Mouse (Mus musculus): ENCODE measurements at regions not wholly inside any gene's neighbourhood (a gene's known extent, or its start where the extent isn't known, plus 50 kb on each side); places are given as distances from the start of the nearest gene placed in this dataset.
"Not testable (repeated sequence)": the region's sequence is repeated elsewhere in the genome, so short reads cannot be mapped to it uniquely, and the experiment has no call there.

GRCm38 (mm10) chr11:41261254-41261653 is 506.1 kb upstream of the Ccng1 start:
- Histone ChIP-seq H3K4me3 (ENCODE audit: insufficient read depth, low read length) (no peak overlapping the region), H3K27ac (ENCODE audit: insufficient read depth, low read length) (no peak overlapping the region)
- TF ChIP-seq POLR2A (IDR thresholded peaks at IDR 0.05; ENCODE audit: extremely low read depth, insufficient read depth, low read length), result no peak
- no peak for TF ChIP-seq CTCF (IDR thresholded peaks at IDR 0.05; ENCODE audit: extremely low read depth, insufficient read depth, low read length)

GRCm38 (mm10) chr11:41259915-41260619 is 505.0 kb upstream of the Ccng1 start:
- no peak overlapping the region for H3K27ac ChIP-seq (ENCODE audit: insufficient read depth, low read length)
- H3K4me1 ChIP-seq (ENCODE audit: control insufficient read depth, insufficient read depth, low read length), result peaks cover 1% of the 10 kb centered on the region; the same call in 1 of the 2 replicates
- TF ChIP-seq CTCF (IDR thresholded peaks at IDR 0.05; ENCODE audit: extremely low read depth, insufficient read depth, low read length), result no peak
- no peak for TF ChIP-seq POLR2A (IDR thresholded peaks at IDR 0.05; ENCODE audit: extremely low read depth, insufficient read depth, low read length)
- H3K4me3 ChIP-seq (ENCODE audit: insufficient read depth, low read length), result no peak overlapping the region

More at GRCm38 (mm10) chr11:41261254-41261653, 506.1 kb upstream of the Ccng1 start:
- peaks cover 1% of the 10 kb centered on the region; the same call in 1 of the 2 replicates for H3K4me1 ChIP-seq (ENCODE audit: control insufficient read depth, insufficient read depth, low read length)

GRCm38 (mm10) chr11:41214501-41214900 is 459.4 kb upstream of the Ccng1 start:
- H3K4me3 ChIP-seq (ENCODE audit: insufficient read depth, low read length); H3K4me1 ChIP-seq (ENCODE audit: control insufficient read depth, insufficient read depth, low read length); H3K27ac ChIP-seq (ENCODE audit: insufficient read depth, low read length): not testable (repeated sequence)

GRCm38 (mm10) chr11:41202228-41202627 is 447.1 kb upstream of the Ccng1 start:
- Histone ChIP-seq H3K27ac (ENCODE audit: insufficient read depth, low read length) (no peak overlapping the region), H3K4me1 (ENCODE audit: control insufficient read depth, insufficient read depth, low read length) (no peaks in the 10 kb centered on the region), H3K4me3 (ENCODE audit: insufficient read depth, low read length) (no peak overlapping the region)
- TF ChIP-seq CTCF (IDR thresholded peaks at IDR 0.05; ENCODE audit: extremely low read depth, insufficient read depth, low read length) (0 out of 2 replicates have a peak, but pooled peaks have one; percentile 4), POLR2A (IDR thresholded peaks at IDR 0.05; ENCODE audit: extremely low read depth, insufficient read depth, low read length) (no peak)

GRCm38 (mm10) chr11:41193981-41194380 is 438.9 kb upstream of the Ccng1 start:
- no peak for TF ChIP-seq POLR2A (IDR thresholded peaks at IDR 0.05; ENCODE audit: extremely low read depth, insufficient read depth, low read length)
- TF ChIP-seq CTCF (IDR thresholded peaks at IDR 0.05; ENCODE audit: extremely low read depth, insufficient read depth, low read length), result no peak
- Histone ChIP-seq H3K4me3 (ENCODE audit: insufficient read depth, low read length) (no peak overlapping the region), H3K27ac (ENCODE audit: insufficient read depth, low read length) (no peak overlapping the region), H3K4me1 (ENCODE audit: control insufficient read depth, insufficient read depth, low read length) (no peaks in the 10 kb centered on the region)

GRCm38 (mm10) chr11:41160492-41161175 is 405.5 kb upstream of the Ccng1 start:
- no peak overlapping the region for H3K27ac ChIP-seq (ENCODE audit: insufficient read depth, low read length)
- H3K4me3 ChIP-seq (ENCODE audit: insufficient read depth, low read length), result no peak overlapping the region
- no peaks in the 10 kb centered on the region for H3K4me1 ChIP-seq (ENCODE audit: control insufficient read depth, insufficient read depth, low read length)
- no peak for TF ChIP-seq CTCF (IDR thresholded peaks at IDR 0.05; ENCODE audit: extremely low read depth, insufficient read depth, low read length)
- TF ChIP-seq POLR2A (IDR thresholded peaks at IDR 0.05; ENCODE audit: extremely low read depth, insufficient read depth, low read length), result no peak

GRCm38 (mm10) chr11:41159927-41160326 is 404.8 kb upstream of the Ccng1 start:
- H3K4me3 ChIP-seq (ENCODE audit: insufficient read depth, low read length), result no peak overlapping the region
- H3K4me1 ChIP-seq (ENCODE audit: control insufficient read depth, insufficient read depth, low read length), result no peaks in the 10 kb centered on the region
- no peak for TF ChIP-seq POLR2A (IDR thresholded peaks at IDR 0.05; ENCODE audit: extremely low read depth, insufficient read depth, low read length)
- no peak for TF ChIP-seq CTCF (IDR thresholded peaks at IDR 0.05; ENCODE audit: extremely low read depth, insufficient read depth, low read length)
- no peak overlapping the region for H3K27ac ChIP-seq (ENCODE audit: insufficient read depth, low read length)

- Histone ChIP-seq H3K27ac (ENCODE audit: insufficient read depth, low read length) (no peak overlapping the region), H3K4me1 (ENCODE audit: control insufficient read depth, insufficient read depth, low read length) (no peaks in the 10 kb centered on the region), H3K4me3 (ENCODE audit: insufficient read depth, low read length) (no peak overlapping the region)
- no peak for TF ChIP-seq POLR2A (IDR thresholded peaks at IDR 0.05; ENCODE audit: extremely low read depth, insufficient read depth, low read length)
- TF ChIP-seq CTCF (IDR thresholded peaks at IDR 0.05; ENCODE audit: extremely low read depth, insufficient read depth, low read length), result no peak
Observed at GRCm38 (mm10) chr11:41158761-41159596, 403.9 kb upstream of the Ccng1 start.

GRCm38 (mm10) chr11:41157321-41157720 is 402.2 kb upstream of the Ccng1 start:
- Histone ChIP-seq H3K4me3 (ENCODE audit: insufficient read depth, low read length) (no peak overlapping the region), H3K4me1 (ENCODE audit: control insufficient read depth, insufficient read depth, low read length) (no peaks in the 10 kb centered on the region), H3K27ac (ENCODE audit: insufficient read depth, low read length) (no peak overlapping the region)
- TF ChIP-seq CTCF (IDR thresholded peaks at IDR 0.05; ENCODE audit: extremely low read depth, insufficient read depth, low read length) (no peak), POLR2A (IDR thresholded peaks at IDR 0.05; ENCODE audit: extremely low read depth, insufficient read depth, low read length) (no peak)
